Mouse (Mus musculus) small intestine, adult 2 months (tissue): ENCODE results near the gene Clca2. TPM values are rescaled to one million over a fixed set of nuclear protein-coding genes. Genes with fewer than 3 reads are reported as not detected.
"Not testable (repeated sequence)": the region's sequence is repeated elsewhere in the genome, so short reads cannot be mapped to it uniquely, and the experiment has no call there.

Source experiments
- H3K27ac ChIP-seq: fragments of 200-500 bp; 2 replicates; pipeline ENCODE4 v1.5.1; 2012; ENCODE audit warnings: low read depth, low read length, control low read depth, inconsistent platforms; ENCODE audit not compliant: insufficient read depth
- H3K27me3 ChIP-seq: fragments of 200-500 bp; 2 replicates; pipeline ENCODE4 v1.6.1; 2012; ENCODE audit warnings: mild to moderate bottlenecking, moderate library complexity, low read length, inconsistent platforms; ENCODE audit not compliant: control insufficient read depth, insufficient read depth
- H3K36me3 ChIP-seq: fragments of 200-500 bp; 2 replicates; pipeline ENCODE4 v1.6.1; 2012; ENCODE audit warnings: mild to moderate bottlenecking, low read length, control low read depth, inconsistent platforms; ENCODE audit not compliant: control insufficient read depth, insufficient read depth
- H3K4me1 ChIP-seq: fragments of 200-500 bp; 2 replicates; pipeline ENCODE4 v1.6.1; 2012; ENCODE audit warnings: low read length, inconsistent platforms, mixed read lengths; ENCODE audit not compliant: control insufficient read depth, insufficient read depth, insufficient read length
- H3K4me3 ChIP-seq: fragments of 200-500 bp; 2 replicates; pipeline ENCODE4 v1.5.1; 2012; ENCODE audit warnings: low read depth, mild to moderate bottlenecking, control low read depth, inconsistent platforms, low read length, moderate library complexity
- CTCF ChIP-seq: fragments of 200-500 bp; IDR thresholded peaks from 2 replicates; pipeline ENCODE4 v1.5.1; 2012; ENCODE audit warnings: low read depth, mild to moderate bottlenecking, control low read depth, inconsistent platforms, low read length, moderate library complexity, mixed read lengths; ENCODE audit not compliant: insufficient replicate concordance, insufficient read length; ENCODE audit errors: extremely low read depth
- POLR2A ChIP-seq: fragments of 200-500 bp; IDR thresholded peaks from 2 replicates; pipeline ENCODE4 v1.6.1; 2012; ENCODE audit warnings: low read depth, mild to moderate bottlenecking, control low read depth, inconsistent platforms, low read length, moderate library complexity
- WGBS: fragments of 180-500 bp; shearing (Covaris S2); methylation state at CpG from one replicate; pipeline ENCODE4 v1.1.7; 2018; 5-methylcytosine and 5-hydroxymethylcytosine counted together
- polyA plus RNA-seq: library from polyadenylated mRNA; depleted of rRNA; stranded (reverse); fragments of >200 nt; gene quantifications from 2 replicates; pipeline ENCODE4 v1.2.3, GENCODE M21; 2012

Clca2 gene
- polyA plus RNA-seq, 1 experiment = 0.11 TPM

- 58% methylated on average over 8 of the region's 8 CpGs for WGBS
- TF ChIP-seq CTCF (no peak), POLR2A (no peak)
- no peak overlapping the region for H3K4me3 ChIP-seq
- no peaks in the 10 kb centered on the region for H3K36me3 ChIP-seq
- 0 out of 2 replicates have a peak overlapping the region, but pooled peaks have one; percentile 4 for H3K27ac ChIP-seq
- peaks cover 2% of the 10 kb centered on the region; the same call in 1 of the 2 replicates for H3K4me1 ChIP-seq
- H3K27me3 ChIP-seq = no peaks in the 10 kb centered on the region
These were observed 11.2 kb downstream of the Clca2 start for GRCm38 (mm10) chr3:145087857-145088598.

GRCm38 (mm10) chr3:145086180-145086579, 13.1 kb downstream of the Clca2 start:
- WGBS = 94% methylated on average over 14 of the region's 14 CpGs
- H3K27ac ChIP-seq = no peak overlapping the region
- H3K4me3 ChIP-seq = no peak overlapping the region
- no peaks in the 10 kb centered on the region for H3K27me3 ChIP-seq
- TF ChIP-seq CTCF = no peak
- no peak for TF ChIP-seq POLR2A
- peaks cover 6% of the 10 kb centered on the region; the same call in 1 of the 2 replicates for H3K4me1 ChIP-seq
- H3K36me3 ChIP-seq = no peaks in the 10 kb centered on the region

- TF ChIP-seq POLR2A (no peak), CTCF (no peak)
- 11% methylated on average over 1 of the region's 1 CpGs for WGBS
These were observed 16.2 kb downstream of the Clca2 start for GRCm38 (mm10) chr3:145083081-145083480.

GRCm38 (mm10) chr3:145080904-145081303, 18.3 kb downstream of the Clca2 start:
- 88% methylated on average over 8 of the region's 8 CpGs for WGBS
- Histone ChIP-seq H3K36me3 (no peaks in the 10 kb centered on the region), H3K4me1 (peaks cover 6% of the 10 kb centered on the region; the same call in 1 of the 2 replicates), H3K27ac (no peak overlapping the region), H3K4me3 (no peak overlapping the region), H3K27me3 (no peaks in the 10 kb centered on the region)
- TF ChIP-seq POLR2A = no peak
- no peak for TF ChIP-seq CTCF

More at GRCm38 (mm10) chr3:145083081-145083480, 16.2 kb downstream of the Clca2 start:
- Histone ChIP-seq H3K4me1 (peaks cover 6% of the 10 kb centered on the region; the same call in 1 of the 2 replicates), H3K36me3 (no peaks in the 10 kb centered on the region), H3K27me3 (no peaks in the 10 kb centered on the region), H3K27ac (no peak overlapping the region), H3K4me3 (no peak overlapping the region)

GRCm38 (mm10) chr3:145078405-145078804, 20.8 kb downstream of the Clca2 start:
- WGBS = 77% methylated on average over 6 of the region's 6 CpGs
- H3K27ac ChIP-seq = no peak overlapping the region

GRCm38 (mm10) chr3:145072339-145072738, 26.9 kb downstream of the Clca2 start:
- H3K4me3 ChIP-seq = peak overlapping the region; percentile 37
- peak overlapping the region; percentile 90 for H3K27ac ChIP-seq

More at GRCm38 (mm10) chr3:145078405-145078804, 20.8 kb downstream of the Clca2 start:
- no peak for TF ChIP-seq CTCF
- no peak for TF ChIP-seq POLR2A
- Histone ChIP-seq H3K4me3 (no peak overlapping the region), H3K4me1 (peaks cover 4% of the 10 kb centered on the region; the same call in 1 of the 2 replicates), H3K27me3 (no peaks in the 10 kb centered on the region), H3K36me3 (no peaks in the 10 kb centered on the region)

GRCm38 (mm10) chr3:145068964-145069363, 30.3 kb downstream of the Clca2 start:
- H3K4me1 ChIP-seq = peaks cover 10% of the 10 kb centered on the region
- no peak overlapping the region for H3K27ac ChIP-seq
- no peak for TF ChIP-seq CTCF
- no peak for TF ChIP-seq POLR2A
- H3K36me3 ChIP-seq = no peaks in the 10 kb centered on the region
- 75% methylated on average over 4 of the region's 4 CpGs for WGBS
- H3K4me3 ChIP-seq = no peak overlapping the region
- no peaks in the 10 kb centered on the region for H3K27me3 ChIP-seq

More at GRCm38 (mm10) chr3:145072339-145072738, 26.9 kb downstream of the Clca2 start:
- no peak for TF ChIP-seq CTCF
- TF ChIP-seq POLR2A = no peak
- Histone ChIP-seq H3K36me3 (no peaks in the 10 kb centered on the region), H3K27me3 (no peaks in the 10 kb centered on the region), H3K4me1 (peaks cover 10% of the 10 kb centered on the region)
- 32% methylated on average over 3 of the region's 3 CpGs for WGBS

- 95% methylated on average over 3 of the region's 3 CpGs for WGBS
- H3K27me3 ChIP-seq, H3K27ac ChIP-seq, H3K4me1 ChIP-seq, H3K36me3 ChIP-seq, H3K4me3 ChIP-seq: not testable (repeated sequence)
These were observed 44.1 kb downstream of the Clca2 start for GRCm38 (mm10) chr3:145055138-145055537.
